Mouse (Mus musculus) cortical plate, adult 2 months (tissue): ENCODE results near the gene Myo1a.

Experiments
- CTCF ChIP-seq: fragments of 200-500 bp; IDR thresholded peaks from 2 replicates; pipeline ENCODE4 v1.5.1; 2011; ENCODE audit warnings: mild to moderate bottlenecking, control low read depth, low read length; ENCODE audit not compliant: insufficient read depth; ENCODE audit errors: extremely low read depth
- POLR2A ChIP-seq: fragments of 200-500 bp; IDR thresholded peaks from 2 replicates; pipeline ENCODE4 v1.6.1; 2011; ENCODE audit warnings: mild to moderate bottlenecking, low read length, control low read depth; ENCODE audit not compliant: insufficient read depth; ENCODE audit errors: extremely low read depth

- TF ChIP-seq CTCF (no peak), POLR2A (no peak)
These were observed 50.3 kb downstream of the Myo1a start for GRCm38 (mm10) chr10:127755246-127755645.
